9 mouse cellular contexts compared by ENCODE assay signal in the genomic region with DNA sequence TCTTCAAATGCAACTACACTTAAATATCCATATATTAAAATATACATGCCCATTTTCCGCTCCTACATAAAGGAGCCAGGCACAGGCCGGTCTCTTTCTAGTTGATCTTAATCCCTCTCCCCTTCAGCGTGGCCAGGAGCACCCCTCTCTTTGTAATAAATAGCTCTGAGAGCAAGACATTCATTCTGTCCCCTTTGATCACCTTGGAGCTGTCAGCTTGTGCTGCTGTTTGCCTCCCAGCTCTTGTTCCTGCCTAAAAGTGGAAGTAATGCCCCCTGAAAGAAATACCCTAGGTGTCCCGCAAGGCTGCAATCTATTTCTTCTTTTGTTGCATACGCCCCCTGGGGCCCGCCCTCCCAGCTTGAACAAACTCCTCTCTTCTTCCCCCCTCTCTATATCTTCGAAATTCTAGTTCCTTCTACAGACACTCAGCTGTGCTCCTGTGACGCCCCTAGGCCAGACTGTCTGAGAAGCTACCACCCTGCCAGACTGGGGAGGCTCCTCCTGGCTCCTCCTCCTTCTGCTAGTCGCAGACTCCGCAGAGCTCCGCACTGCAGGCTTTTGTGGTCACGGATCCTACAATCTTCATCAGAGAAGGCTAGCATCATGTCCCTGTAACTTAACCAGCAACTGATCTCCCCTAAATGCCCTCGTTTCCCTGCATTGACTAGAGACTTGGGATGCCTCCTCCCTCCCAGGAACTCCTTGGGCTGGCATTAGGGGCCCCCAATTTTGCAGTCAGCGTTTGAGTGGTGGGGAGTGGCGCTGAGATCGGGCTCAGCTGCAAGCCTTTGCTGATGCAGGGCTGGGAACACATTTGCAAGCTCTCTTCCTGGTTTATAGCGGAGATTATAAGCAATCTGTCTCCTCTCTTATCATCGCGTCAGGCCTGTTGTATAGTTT.
DNase-seq lines count a peak whose midpoint lies in the region; ATAC-seq lines count a peak whose summit lies in the region.
"Had no signal": no experiment of that assay in that cellular context is flagged by ENCODE, and none has a peak within 500 bp of the region (broad histone marks: within the 10 kb centered on the region; RNA-seq: fewer than 3 reads in every experiment).

No protein-coding gene starts in this region.

- H3K36me3 ChIP-seq in hindbrain, embryonic 13.5 days = no peaks in the 10 kb centered on the region
- H3K36me3 ChIP-seq in stomach, embryonic 14.5 days (ENCODE audit: control insufficient read depth, insufficient read depth, low read length) = no peaks in the 10 kb centered on the region

- H3K9me3 ChIP-seq in hindbrain, embryonic 13.5 days = no peaks in the 10 kb centered on the region
- H3K9me3 ChIP-seq in stomach, embryonic 14.5 days (ENCODE audit: control insufficient read depth, low read depth, low read length) = no peaks in the 10 kb centered on the region

- H3K27ac ChIP-seq in hindbrain, embryonic 13.5 days = peak overlapping the region; percentile 98
- peak overlapping the region; percentile 75; the same call in 1 of the 2 replicates for H3K27ac ChIP-seq in stomach, embryonic 14.5 days (ENCODE audit: low read length)
- H3K27ac ChIP-seq: macrophage had no signal

- peak overlapping the region; percentile 41 for H3K4me3 ChIP-seq in hindbrain, embryonic 13.5 days
- peak overlapping the region; percentile 36 for H3K4me3 ChIP-seq in stomach, embryonic 14.5 days (ENCODE audit: low read depth, low read length)

- H3K4me1 ChIP-seq in hindbrain, embryonic 13.5 days (replicated peaks) = peaks cover 21% of the 10 kb centered on the region
- H3K4me1 ChIP-seq in stomach, embryonic 14.5 days (ENCODE audit: control insufficient read depth, insufficient read depth, low read length) = no peaks in the 10 kb centered on the region

- ATAC-seq in hindbrain, embryonic 13.5 days (ENCODE audit: low FRiP score) = peak; percentile 99
- peak; percentile 90 for ATAC-seq in stomach, embryonic 14.5 days (ENCODE audit: insufficient number of reproducible peaks, insufficient read depth, low FRiP score, low read depth)
- ATAC-seq in megakaryocyte, adult 5-6 weeks (ENCODE audit: poor library complexity, severe bottlenecking) = no peak

- peak; percentile 50 for DNase-seq in NIH3T3 (ENCODE audit: low read depth)
- peak; percentile 81 to 86 for DNase-seq in cerebellum, postnatal 10 days
- DNase-seq in frontal cortex, postnatal 14 days (ENCODE audit: low spot score in 2 of 2) = peak; percentile 33 to 46
- peak; percentile 46 to 51 for DNase-seq in left cerebral cortex, adult 8-10 months (ENCODE audit: low spot score in 2 of 2)
- DNase-seq in mesoderm, embryonic 11.5 days (ENCODE audit: low read depth, low spot score) = peak; percentile 83

- WGBS in hindbrain, embryonic 13.5 days = 2% methylated on average over 19 of the region's 19 CpGs
- 4% methylated on average over 19 of the region's 19 CpGs for WGBS in stomach, embryonic 14.5 days

- H3K27me3 ChIP-seq in hindbrain, embryonic 13.5 days = no peaks in the 10 kb centered on the region
- no peaks in the 10 kb centered on the region for H3K27me3 ChIP-seq in stomach, embryonic 14.5 days (ENCODE audit: control insufficient read depth, insufficient read depth, low read length)

- peak overlapping the region; percentile 61 for H3K4me2 ChIP-seq in hindbrain, embryonic 13.5 days
- H3K4me2 ChIP-seq in stomach, embryonic 14.5 days (replicated peaks; ENCODE audit: low read depth, low read length) = peak overlapping the region; percentile 71

- H3K9ac ChIP-seq in hindbrain, embryonic 13.5 days = peak overlapping the region; percentile 72
- H3K9ac ChIP-seq in stomach, embryonic 14.5 days (replicated peaks; ENCODE audit: low read depth, low read length) = peak overlapping the region; percentile 52; the same call in 1 of the 2 replicates
